ENCODE assay signal across 8 mouse cellular contexts in the genomic region with DNA sequence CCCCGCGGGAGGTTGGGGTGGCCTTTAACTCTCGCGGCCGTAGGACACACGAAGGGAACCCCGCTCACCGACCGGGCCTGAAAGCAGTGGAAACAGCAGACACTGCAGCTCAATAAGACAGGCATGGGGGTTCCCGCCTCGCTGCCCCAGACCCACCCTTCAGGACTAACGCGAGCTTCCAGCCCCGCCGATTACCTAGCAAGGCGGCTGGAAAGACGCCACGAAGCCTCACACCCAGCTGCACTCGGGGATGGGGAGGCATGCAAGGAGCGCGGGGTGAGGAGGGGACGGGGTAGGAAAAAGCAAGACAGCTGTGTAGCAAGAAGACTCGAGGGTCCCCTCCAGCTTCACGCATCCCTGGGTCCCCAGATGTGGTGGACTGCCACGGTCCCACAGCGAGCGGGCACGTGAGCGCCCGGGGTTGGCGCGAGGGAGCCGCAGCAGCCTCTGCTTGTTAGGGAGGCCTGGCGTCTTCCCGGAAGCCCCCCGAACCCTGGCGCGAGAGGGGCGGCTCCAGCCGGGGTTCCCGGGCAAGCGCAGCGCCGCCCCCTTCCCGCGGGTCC. TPM values are rescaled to one million over a fixed set of nuclear protein-coding genes. Genes with fewer than 3 reads are reported as not detected.
DNase-seq lines count a peak whose midpoint lies in the region; ATAC-seq and TF ChIP-seq lines count a peak whose summit lies in the region.

No protein-coding gene starts in this region.

- H3K9ac ChIP-seq in hindbrain, embryonic 11.5 days (ENCODE audit: low read depth, low read length) = peak overlapping the region; percentile 90
- 0 out of 2 replicates have a peak overlapping the region, but pooled peaks have one; percentile 11 for H3K9ac ChIP-seq in liver, embryonic 16.5 days (ENCODE audit: low read depth, low read length)
- H3K9ac ChIP-seq in stomach, embryonic 15.5 days = peak overlapping the region; percentile 40

- H3K4me3 ChIP-seq in lung, adult 2 months (replicated peaks; ENCODE audit: extremely low read depth, low read depth, low read length) = peak overlapping the region; percentile 37
- peak overlapping the region; percentile 74 for H3K4me3 ChIP-seq in hindbrain, embryonic 11.5 days (ENCODE audit: low read depth, low read length)
- peak overlapping the region; percentile 49 for H3K4me3 ChIP-seq in liver, embryonic 16.5 days (ENCODE audit: low read depth, low read length)
- H3K4me3 ChIP-seq in stomach, embryonic 15.5 days (replicated peaks) = peak overlapping the region; percentile 66

- H3K9me3 ChIP-seq in hindbrain, embryonic 11.5 days (ENCODE audit: control insufficient read depth, low read length) = no peaks in the 10 kb centered on the region
- H3K9me3 ChIP-seq in liver, embryonic 16.5 days (replicated peaks; ENCODE audit: control insufficient read depth, low read length) = no peaks in the 10 kb centered on the region
- no peaks in the 10 kb centered on the region for H3K9me3 ChIP-seq in stomach, embryonic 15.5 days

- H3K4me2 ChIP-seq in hindbrain, embryonic 11.5 days (replicated peaks; ENCODE audit: low read depth, low read length) = peak overlapping the region; percentile 89
- peak overlapping the region; percentile 53 for H3K4me2 ChIP-seq in liver, embryonic 16.5 days (ENCODE audit: low read depth, low read length)
- H3K4me2 ChIP-seq in stomach, embryonic 15.5 days = peak overlapping the region; percentile 86

- no peaks in the 10 kb centered on the region for H3K27me3 ChIP-seq in hindbrain, embryonic 11.5 days (ENCODE audit: control insufficient read depth, insufficient read depth, low read length)
- peaks cover 57% of the 10 kb centered on the region for H3K27me3 ChIP-seq in liver, embryonic 16.5 days (ENCODE audit: control insufficient read depth, insufficient read depth, low read depth, low read length)
- H3K27me3 ChIP-seq in stomach, embryonic 15.5 days (replicated peaks) = no peaks in the 10 kb centered on the region

- H3K4me1 ChIP-seq in lung, adult 2 months (ENCODE audit: control insufficient read depth, insufficient read depth, low read length) = no peaks in the 10 kb centered on the region; the same call in 1 of the 2 replicates
- H3K4me1 ChIP-seq in hindbrain, embryonic 11.5 days (replicated peaks; ENCODE audit: control insufficient read depth, insufficient read depth, low read length) = peaks cover 4% of the 10 kb centered on the region; the same call in 1 of the 2 replicates
- peaks cover 5% of the 10 kb centered on the region for H3K4me1 ChIP-seq in liver, embryonic 16.5 days (ENCODE audit: control insufficient read depth, low read depth, low read length)
- H3K4me1 ChIP-seq in stomach, embryonic 15.5 days = peaks cover 7% of the 10 kb centered on the region; the same call in 1 of the 2 replicates

- H3K27ac ChIP-seq in hindbrain, embryonic 11.5 days (ENCODE audit: low read depth, low read length) = peak overlapping the region; percentile 89
- H3K27ac ChIP-seq in liver, embryonic 16.5 days (ENCODE audit: low read length) = no peak overlapping the region
- H3K27ac ChIP-seq in stomach, embryonic 15.5 days = peak overlapping the region; percentile 93

- WGBS in lung, adult 2 months = 1% methylated on average over 46 of the region's 46 CpGs
- 0% methylated on average over 32 of the region's 46 CpGs for WGBS in hindbrain, embryonic 11.5 days
- WGBS in liver, embryonic 16.5 days (ENCODE audit: insufficient replicate concordance) = under 1% methylated on average over 46 of the region's 46 CpGs
- 1% methylated on average over 46 of the region's 46 CpGs for WGBS in stomach, embryonic 15.5 days

- no peaks in the 10 kb centered on the region for H3K36me3 ChIP-seq in hindbrain, embryonic 11.5 days (ENCODE audit: control insufficient read depth, insufficient read depth, low read length)
- H3K36me3 ChIP-seq in liver, embryonic 16.5 days (ENCODE audit: control insufficient read depth, insufficient read depth) = no peaks in the 10 kb centered on the region
- H3K36me3 ChIP-seq in stomach, embryonic 15.5 days = no peaks in the 10 kb centered on the region

- no peak for TF ChIP-seq POLR2A in lung, adult 2 months (IDR thresholded peaks at IDR 0.05; ENCODE audit: borderline replicate concordance, extremely low read depth, low read depth, low read length)

- no peak for DNase-seq in lung, adult 2 months
- DNase-seq in lung, postnatal 14 days = no peak
- DNase-seq in Muller cell, postnatal 12 days (ENCODE audit: inconsistent ontology term) = peak; percentile 46
- DNase-seq in embryo, embryonic 11.5 days (ENCODE audit: low read depth, low spot score) = peak; percentile 43
- DNase-seq in hindbrain, embryonic 11.5 days (ENCODE audit: low spot score) = peak; percentile 66
- no peak for DNase-seq in left cerebral cortex, adult 9 months (ENCODE audit: low spot score in 2 of 2)

- ATAC-seq in hindbrain, embryonic 11.5 days (ENCODE audit: low FRiP score) = peak; percentile 83
- ATAC-seq in liver, embryonic 16.5 days (ENCODE audit: low read depth) = no peak
- peak; percentile 47 for ATAC-seq in stomach, embryonic 15.5 days (ENCODE audit: insufficient read depth, low FRiP score, low read depth)

- TF ChIP-seq CTCF in lung, adult 2 months (IDR thresholded peaks at IDR 0.05; ENCODE audit: insufficient read depth, low read length) = no peak

RNA-seq across cellular contexts. Expression of gene Vash2, which starts 0.5 kb away (rescaled TPM):
- polyA plus RNA-seq in lung, adult 2 months (2012; rRNA removed) = 0.51 and 1.5 TPM in 2 replicates
- polyA plus RNA-seq in hindbrain, embryonic 11.5 days (2014; fragmentation: Nextera tagmentation; extraction: Ambion mirVana) = 61.0 and 69.7 TPM in 2 replicates
- 0.85 and 0.94 TPM in 2 replicates for polyA plus RNA-seq in liver, embryonic 16.5 days (2015; fragmentation: Nextera tagmentation; extraction: Ambion mirVana)
- 18.5 and 20.1 TPM in 2 replicates for polyA plus RNA-seq in stomach, embryonic 15.5 days (2015; fragmentation: Nextera tagmentation; extraction: Ambion mirVana)

RNA-seq across cellular contexts. Expression of gene Flvcr1, which starts 47.4 kb away (rescaled TPM):
- polyA plus RNA-seq in lung, adult 2 months (2012; rRNA removed) = 19.9 and 26.1 TPM in 2 replicates
- 9.5 and 9.6 TPM in 2 replicates for polyA plus RNA-seq in hindbrain, embryonic 11.5 days (2014; fragmentation: Nextera tagmentation; extraction: Ambion mirVana)
- polyA plus RNA-seq in liver, embryonic 16.5 days (2015; fragmentation: Nextera tagmentation; extraction: Ambion mirVana) = 2.1 and 2.2 TPM in 2 replicates
- 6.4 TPM in 2 replicates for polyA plus RNA-seq in stomach, embryonic 15.5 days (2015; fragmentation: Nextera tagmentation; extraction: Ambion mirVana)

RNA-seq across cellular contexts. Expression of gene Angel2, which starts 53.7 kb away (rescaled TPM):
- 19.9 and 22.7 TPM in 2 replicates for polyA plus RNA-seq in lung, adult 2 months (2012; rRNA removed)
- 58.4 and 63.3 TPM in 2 replicates for polyA plus RNA-seq in hindbrain, embryonic 11.5 days (2014; fragmentation: Nextera tagmentation; extraction: Ambion mirVana)
- 11.3 and 11.6 TPM in 2 replicates for polyA plus RNA-seq in liver, embryonic 16.5 days (2015; fragmentation: Nextera tagmentation; extraction: Ambion mirVana)
- polyA plus RNA-seq in stomach, embryonic 15.5 days (2015; fragmentation: Nextera tagmentation; extraction: Ambion mirVana) = 35.1 and 37.5 TPM in 2 replicates

RNA-seq across cellular contexts. Expression of gene Spata45, which starts 57.8 kb away (rescaled TPM):
- polyA plus RNA-seq in lung, adult 2 months (2012; rRNA removed) = not detected in 2 replicates
- not detected in 2 replicates for polyA plus RNA-seq in hindbrain, embryonic 11.5 days (2014; fragmentation: Nextera tagmentation; extraction: Ambion mirVana)
- not detected in 2 replicates for polyA plus RNA-seq in liver, embryonic 16.5 days (2015; fragmentation: Nextera tagmentation; extraction: Ambion mirVana)
- not detected in 2 replicates for polyA plus RNA-seq in stomach, embryonic 15.5 days (2015; fragmentation: Nextera tagmentation; extraction: Ambion mirVana)

Comparison
In these comparisons a context has a peak if more than half of its experiments do, and no peak if none do; other contexts are left out.
1. DNase-seq: peak in Muller cell, postnatal 12 days (single experiment), embryo, embryonic 11.5 days (single experiment) and hindbrain, embryonic 11.5 days (single experiment); none in lung, adult 2 months (single experiment), lung, postnatal 14 days (single experiment) and left cerebral cortex, adult 9 months (0 of 2).
2. H3K9ac ChIP-seq: peak in every context shown above with its lines; median percentile 90 in hindbrain, embryonic 11.5 days; 40 in stomach, embryonic 15.5 days; 11 in liver, embryonic 16.5 days.
3. Peak in every context shown above with its lines, with median percentiles within 50 percentile points of each other: H3K4me3 ChIP-seq and H3K4me2 ChIP-seq.